Mouse (Mus musculus): ENCODE results near the gene Atp8b2. TPM values are rescaled to one million over a fixed set of nuclear protein-coding genes. Genes with fewer than 3 reads are reported as not detected.

Gene Atp8b2
- polyA plus RNA-seq, 1 experiment from 2014 or later: 5.0 TPM

GRCm38 (mm10) chr3:89963926-89964739 lies 825 bp upstream of the Atp8b2 start:
- Histone ChIP-seq H3K36me3 (ENCODE audit: control insufficient read depth, insufficient read depth, low read length) (no peaks in the 10 kb centered on the region), H3K4me2 (replicated peaks; ENCODE audit: low read depth) (peak overlapping the region; percentile 97), H3K27me3 (ENCODE audit: control insufficient read depth, insufficient read depth, low read length) (no peaks in the 10 kb centered on the region), H3K4me1 (replicated peaks; ENCODE audit: control insufficient read depth, insufficient read depth) (peaks cover 5% of the 10 kb centered on the region), H3K4me3 (ENCODE audit: low read depth, low read length) (peak overlapping the region; percentile 79), H3K27ac (replicated peaks) (peak overlapping the region; percentile 98), H3K9me3 (ENCODE audit: control insufficient read depth, low read length) (no peaks in the 10 kb centered on the region), H3K9ac (ENCODE audit: low read length) (peak overlapping the region; percentile 94)
- WGBS: 23% methylated on average over 22 of the region's 22 CpGs
- DNase-seq (ENCODE audit: low spot score): peak; percentile 66
- TF ChIP-seq CTCF (IDR thresholded peaks at IDR 0.05; ENCODE audit: low read depth): peak; percentile 91
- TF ChIP-seq EP300 (optimal IDR thresholded peaks at IDR 0.05): no peak
- peak; percentile 22; the same call in 1 of the 2 replicates for ATAC-seq (ENCODE audit: low FRiP score, low TSS enrichment)

- H3K36me3 ChIP-seq (ENCODE audit: control insufficient read depth, insufficient read depth, low read length): peaks cover 3% of the 10 kb centered on the region
- H3K9me3 ChIP-seq (ENCODE audit: control insufficient read depth, low read length): no peaks in the 10 kb centered on the region
- peak; percentile 46 for DNase-seq (ENCODE audit: low spot score)
- peak overlapping the region; percentile 79 for H3K4me3 ChIP-seq (ENCODE audit: low read depth, low read length)
- peak overlapping the region; percentile 94 for H3K9ac ChIP-seq (ENCODE audit: low read length)
- H3K4me2 ChIP-seq (replicated peaks; ENCODE audit: low read depth): peak overlapping the region; percentile 97
- peak overlapping the region; percentile 98 for H3K27ac ChIP-seq (replicated peaks)
- TF ChIP-seq CTCF (IDR thresholded peaks at IDR 0.05; ENCODE audit: low read depth) (no peak), EP300 (optimal IDR thresholded peaks at IDR 0.05) (no peak)
- WGBS: under 1% methylated on average over 29 of the region's 30 CpGs
- no peak for ATAC-seq (ENCODE audit: low FRiP score, low TSS enrichment)
- H3K27me3 ChIP-seq (ENCODE audit: control insufficient read depth, insufficient read depth, low read length): no peaks in the 10 kb centered on the region
- peaks cover 5% of the 10 kb centered on the region for H3K4me1 ChIP-seq (replicated peaks; ENCODE audit: control insufficient read depth, insufficient read depth)
Observed at GRCm38 (mm10) chr3:89962751-89963220, 522 bp downstream of the Atp8b2 start.

GRCm38 (mm10) chr3:89962059-89962750 lies 1.1 kb downstream of the Atp8b2 start:
- peak overlapping the region; percentile 79 for H3K4me3 ChIP-seq (ENCODE audit: low read depth, low read length)
- H3K9me3 ChIP-seq (ENCODE audit: control insufficient read depth, low read length): no peaks in the 10 kb centered on the region
- H3K4me1 ChIP-seq (replicated peaks; ENCODE audit: control insufficient read depth, insufficient read depth): peaks cover 5% of the 10 kb centered on the region
- H3K27ac ChIP-seq (replicated peaks): peak overlapping the region; percentile 98
- no peaks in the 10 kb centered on the region for H3K27me3 ChIP-seq (ENCODE audit: control insufficient read depth, insufficient read depth, low read length)
- H3K36me3 ChIP-seq (ENCODE audit: control insufficient read depth, insufficient read depth, low read length): peaks cover 6% of the 10 kb centered on the region
- WGBS: 5% methylated on average over 14 of the region's 14 CpGs
- TF ChIP-seq EP300 (optimal IDR thresholded peaks at IDR 0.05) (no peak), CTCF (IDR thresholded peaks at IDR 0.05; ENCODE audit: low read depth) (no peak)
- peak overlapping the region; percentile 97 for H3K4me2 ChIP-seq (replicated peaks; ENCODE audit: low read depth)
- ATAC-seq (ENCODE audit: low FRiP score, low TSS enrichment) (no peak; the same call in 1 of the 2 replicates), DNase-seq (ENCODE audit: low spot score) (peak; percentile 43)
- H3K9ac ChIP-seq (ENCODE audit: low read length): peak overlapping the region; percentile 94

GRCm38 (mm10) chr3:89961436-89961835 lies 1.9 kb downstream of the Atp8b2 start:
- Histone ChIP-seq H3K27me3 (ENCODE audit: control insufficient read depth, insufficient read depth, low read length) (no peaks in the 10 kb centered on the region), H3K9ac (ENCODE audit: low read length) (no peak overlapping the region), H3K4me1 (replicated peaks; ENCODE audit: control insufficient read depth, insufficient read depth) (peaks cover 5% of the 10 kb centered on the region), H3K27ac (replicated peaks) (peak overlapping the region; percentile 98), H3K4me3 (ENCODE audit: low read depth, low read length) (peak overlapping the region; percentile 79), H3K4me2 (replicated peaks; ENCODE audit: low read depth) (peak overlapping the region; percentile 97), H3K9me3 (ENCODE audit: control insufficient read depth, low read length) (no peaks in the 10 kb centered on the region), H3K36me3 (ENCODE audit: control insufficient read depth, insufficient read depth, low read length) (peaks cover 6% of the 10 kb centered on the region)
- WGBS: 35% methylated on average over 4 of the region's 4 CpGs
- TF ChIP-seq EP300 (optimal IDR thresholded peaks at IDR 0.05) (no peak), CTCF (IDR thresholded peaks at IDR 0.05; ENCODE audit: low read depth) (no peak)
- no peak for DNase-seq (ENCODE audit: low spot score)
- ATAC-seq (ENCODE audit: low FRiP score, low TSS enrichment): no peak

GRCm38 (mm10) chr3:89960469-89960868 lies 2.8 kb downstream of the Atp8b2 start:
- peaks cover 6% of the 10 kb centered on the region for H3K36me3 ChIP-seq (ENCODE audit: control insufficient read depth, insufficient read depth, low read length)
- peak overlapping the region; percentile 98; the same call in 1 of the 2 replicates for H3K27ac ChIP-seq (replicated peaks)
- TF ChIP-seq EP300 (optimal IDR thresholded peaks at IDR 0.05) (no peak), CTCF (IDR thresholded peaks at IDR 0.05; ENCODE audit: low read depth) (no peak)
- H3K9ac ChIP-seq (ENCODE audit: low read length): peak overlapping the region; percentile 74
- peaks cover 5% of the 10 kb centered on the region for H3K4me1 ChIP-seq (replicated peaks; ENCODE audit: control insufficient read depth, insufficient read depth)
- no peaks in the 10 kb centered on the region for H3K9me3 ChIP-seq (ENCODE audit: control insufficient read depth, low read length)
- peak; percentile 89 for ATAC-seq (ENCODE audit: low FRiP score, low TSS enrichment)
- under 1% methylated on average over 30 of the region's 30 CpGs for WGBS
- DNase-seq (ENCODE audit: low spot score): peak; percentile 94
- no peaks in the 10 kb centered on the region for H3K27me3 ChIP-seq (ENCODE audit: control insufficient read depth, insufficient read depth, low read length)
- H3K4me2 ChIP-seq (replicated peaks; ENCODE audit: low read depth): peak overlapping the region; percentile 97
- peak overlapping the region; percentile 52 for H3K4me3 ChIP-seq (ENCODE audit: low read depth, low read length)

All from stomach, postnatal 0 days (tissue).